Mouse (Mus musculus) forebrain, embryonic 15.5 days (tissue): ENCODE measurements around the gene Abhd17a. TPM values are rescaled to one million over a fixed set of nuclear protein-coding genes. Genes with fewer than 3 reads are reported as not detected.
A peak's percentile ranks its signal among the peaks of the same experiment; 100 is the strongest.

Experiments
- ATAC-seq: fragments of 200-750 bp; cut with Nextera tagmentation; replicated peaks from 2 replicates; pipeline ENCODE4 v1.8.0; 2017; ENCODE audit warnings: mild to moderate bottlenecking, moderate TSS enrichment, moderate library complexity
- H3K27ac ChIP-seq: fragments of 300-500 bp; sonication (generic); replicated peaks from 2 replicates; pipeline ENCODE4 v1.5.1; 2015; ENCODE audit warnings: mild to moderate bottlenecking, inconsistent platforms
- H3K27me3 ChIP-seq: fragments of 300-500 bp; sonication (generic); 2 replicates; pipeline ENCODE4 v1.6.1; 2015; ENCODE audit warnings: inconsistent platforms
- H3K36me3 ChIP-seq: fragments of 300-500 bp; sonication (generic); 2 replicates; pipeline ENCODE4 v1.6.1; 2015; ENCODE audit warnings: mild to moderate bottlenecking, inconsistent platforms
- H3K4me1 ChIP-seq: fragments of 300-500 bp; sonication (generic); 2 replicates; pipeline ENCODE4 v1.6.1; 2015; ENCODE audit warnings: inconsistent platforms
- H3K4me2 ChIP-seq: fragments of 300-500 bp; sonication (generic); replicated peaks from 2 replicates; pipeline ENCODE4 v1.6.1; 2015; ENCODE audit warnings: mild to moderate bottlenecking, inconsistent platforms
- H3K4me3 ChIP-seq: fragments of 300-500 bp; sonication (generic); 2 replicates; pipeline ENCODE4 v1.5.1; 2015; ENCODE audit warnings: mild to moderate bottlenecking, inconsistent platforms
- H3K9ac ChIP-seq: fragments of 300-500 bp; sonication (generic); replicated peaks from 2 replicates; pipeline ENCODE4 v1.6.1; 2015; ENCODE audit warnings: mild to moderate bottlenecking, inconsistent platforms
- H3K9me3 ChIP-seq: fragments of 300-500 bp; sonication (generic); 2 replicates; pipeline ENCODE4 v1.6.1; 2016; ENCODE audit warnings: inconsistent platforms
- WGBS: fragments of 180-500 bp; shearing (Covaris S2); methylation state at CpG from one replicate; pipeline ENCODE4 v1.1.7; 2015; ENCODE audit warnings: mixed read lengths; 5-methylcytosine and 5-hydroxymethylcytosine counted together
- polyA plus RNA-seq: library from polyadenylated mRNA; unstranded; fragments of >200 nt; fragmentation: Nextera tagmentation; extraction: Ambion mirVana; gene quantifications from 2 replicates; pipeline ENCODE4 v1.2.1, GENCODE M21; 2015

Abhd17a gene
- polyA plus RNA-seq, 1 experiment from 2014 or later: 120 TPM

DNA sequence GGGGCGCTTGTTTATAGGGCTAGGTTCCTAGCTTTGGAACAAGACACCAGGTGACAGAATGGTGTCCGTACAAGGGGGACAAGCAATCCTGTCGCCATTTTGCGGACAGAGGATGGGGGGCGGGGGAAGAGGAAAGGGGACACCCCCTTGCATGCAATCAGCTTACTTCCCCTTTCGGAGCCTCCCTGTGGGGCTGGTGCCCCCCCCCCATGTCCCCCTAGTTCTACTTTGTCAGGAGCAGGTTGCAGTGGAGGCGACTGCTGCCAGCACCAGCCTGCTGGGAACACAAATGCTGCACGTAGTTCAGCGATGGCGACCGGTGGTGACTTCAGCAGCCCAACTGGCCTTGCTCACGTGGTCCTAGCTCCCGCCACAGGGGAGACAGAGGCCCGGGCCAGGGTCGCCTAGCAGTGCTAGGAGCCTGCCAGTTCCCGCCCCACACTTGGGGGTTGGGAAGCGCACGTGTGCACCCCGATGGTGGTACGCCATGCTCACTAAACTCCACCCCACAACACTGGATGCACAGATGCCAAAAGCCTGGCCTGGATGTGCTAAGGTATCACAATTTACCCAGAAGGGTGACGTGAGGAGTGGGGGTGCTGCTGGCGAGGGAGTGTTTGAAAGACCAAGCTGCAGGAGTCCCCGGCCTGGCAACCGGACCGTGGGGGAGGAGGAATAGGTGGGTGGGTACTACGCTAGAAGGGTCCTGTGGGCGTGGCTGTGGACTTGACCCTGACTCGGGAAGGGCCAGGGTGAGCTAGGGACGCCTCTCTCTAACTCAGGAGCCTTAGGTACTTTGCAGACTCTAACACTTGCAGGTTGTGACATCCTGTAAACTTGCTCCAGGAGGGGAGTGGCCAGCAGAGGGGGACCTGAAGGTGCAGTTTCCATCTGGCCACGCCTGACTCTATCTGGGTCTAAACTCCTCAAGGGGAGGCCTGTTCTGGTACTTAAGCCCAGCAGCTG, 19.0 kb downstream of the Abhd17a start:
- peaks cover 62% of the 10 kb centered on the region for H3K4me1 ChIP-seq
- no peak for ATAC-seq
- 19% methylated on average over 30 of the region's 30 CpGs for WGBS

DNA sequence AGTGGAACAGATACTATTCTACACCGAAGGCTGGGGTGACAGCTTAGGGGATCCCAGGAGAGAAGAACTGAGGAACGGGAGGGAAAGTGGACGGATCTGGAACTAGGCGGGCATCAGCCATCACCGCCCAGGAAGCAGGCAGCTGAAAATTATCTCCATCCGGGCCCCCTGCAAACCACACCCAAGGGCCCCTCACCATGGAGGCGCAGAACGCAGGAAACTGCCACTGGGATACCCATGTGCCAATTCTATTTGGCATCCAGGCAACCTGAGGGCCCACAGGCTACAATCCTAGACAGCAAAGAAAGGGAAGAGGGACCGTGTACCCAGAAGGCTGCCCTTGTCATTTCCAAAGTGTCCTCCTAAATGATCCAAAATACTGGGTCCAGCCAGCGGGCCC, 19.7 kb downstream of the Abhd17a start:
- peaks cover 56% of the 10 kb centered on the region for H3K4me1 ChIP-seq
- H3K27ac ChIP-seq: no peak overlapping the region
- no peaks in the 10 kb centered on the region for H3K9me3 ChIP-seq
- H3K27me3 ChIP-seq: no peaks in the 10 kb centered on the region
- no peak overlapping the region for H3K4me2 ChIP-seq
- no peak overlapping the region for H3K4me3 ChIP-seq
- H3K9ac ChIP-seq: no peak overlapping the region
- H3K36me3 ChIP-seq: peaks cover 5% of the 10 kb centered on the region; the same call in 1 of the 2 replicates
- no peak for ATAC-seq
- WGBS: 89% methylated on average over 10 of the region's 10 CpGs

More for the DNA sequence above, 19.0 kb downstream of the Abhd17a start:
- Histone ChIP-seq H3K4me3 (peak overlapping the region; percentile 17; the same call in 1 of the 2 replicates), H3K4me2 (peak overlapping the region; percentile 29), H3K27ac (peak overlapping the region; percentile 42), H3K27me3 (no peaks in the 10 kb centered on the region), H3K36me3 (peaks cover 5% of the 10 kb centered on the region; the same call in 1 of the 2 replicates), H3K9ac (peak overlapping the region; percentile 7), H3K9me3 (no peaks in the 10 kb centered on the region)

GRCm38 (mm10) chr10:80569664-80570066, 20.5 kb downstream of the Abhd17a start:
- no peaks in the 10 kb centered on the region for H3K27me3 ChIP-seq
- no peak for ATAC-seq
- H3K4me2 ChIP-seq: no peak overlapping the region
- H3K4me3 ChIP-seq: no peak overlapping the region
- H3K4me1 ChIP-seq: peaks cover 48% of the 10 kb centered on the region
- no peak overlapping the region for H3K9ac ChIP-seq
- no peak overlapping the region for H3K27ac ChIP-seq
- H3K36me3 ChIP-seq: peaks cover 5% of the 10 kb centered on the region; the same call in 1 of the 2 replicates
- 44% methylated on average over 10 of the region's 10 CpGs for WGBS
- no peaks in the 10 kb centered on the region for H3K9me3 ChIP-seq

DNA sequence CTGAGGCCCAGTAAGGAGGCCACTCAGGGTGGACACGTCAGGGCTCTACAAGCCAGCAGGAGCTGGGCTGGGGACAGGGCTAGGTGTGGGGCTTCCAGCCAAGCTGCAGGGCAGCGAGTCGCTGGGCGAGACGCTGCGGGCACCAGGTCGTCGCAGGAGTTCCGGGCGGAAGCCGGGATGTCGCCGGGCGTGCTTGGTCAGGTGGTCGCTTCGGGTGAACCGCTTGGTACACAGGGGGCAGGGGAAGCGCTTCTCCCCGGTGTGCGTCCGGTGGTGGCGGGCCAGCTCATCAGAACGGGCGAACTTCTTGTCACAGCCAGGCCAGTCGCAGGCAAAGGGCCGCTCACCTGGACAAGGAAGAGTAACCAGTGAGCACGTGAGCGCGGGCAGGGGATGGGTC, 21.3 kb downstream of the Abhd17a start:
- H3K27ac ChIP-seq: no peak overlapping the region
- H3K4me1 ChIP-seq: peaks cover 41% of the 10 kb centered on the region
- H3K9me3 ChIP-seq: no peaks in the 10 kb centered on the region
- H3K4me3 ChIP-seq: no peak overlapping the region
- WGBS: 96% methylated on average over 29 of the region's 29 CpGs
- H3K9ac ChIP-seq: no peak overlapping the region
- no peak overlapping the region for H3K4me2 ChIP-seq
- peaks cover 5% of the 10 kb centered on the region; the same call in 1 of the 2 replicates for H3K36me3 ChIP-seq
- no peaks in the 10 kb centered on the region for H3K27me3 ChIP-seq
- ATAC-seq: no peak

DNA sequence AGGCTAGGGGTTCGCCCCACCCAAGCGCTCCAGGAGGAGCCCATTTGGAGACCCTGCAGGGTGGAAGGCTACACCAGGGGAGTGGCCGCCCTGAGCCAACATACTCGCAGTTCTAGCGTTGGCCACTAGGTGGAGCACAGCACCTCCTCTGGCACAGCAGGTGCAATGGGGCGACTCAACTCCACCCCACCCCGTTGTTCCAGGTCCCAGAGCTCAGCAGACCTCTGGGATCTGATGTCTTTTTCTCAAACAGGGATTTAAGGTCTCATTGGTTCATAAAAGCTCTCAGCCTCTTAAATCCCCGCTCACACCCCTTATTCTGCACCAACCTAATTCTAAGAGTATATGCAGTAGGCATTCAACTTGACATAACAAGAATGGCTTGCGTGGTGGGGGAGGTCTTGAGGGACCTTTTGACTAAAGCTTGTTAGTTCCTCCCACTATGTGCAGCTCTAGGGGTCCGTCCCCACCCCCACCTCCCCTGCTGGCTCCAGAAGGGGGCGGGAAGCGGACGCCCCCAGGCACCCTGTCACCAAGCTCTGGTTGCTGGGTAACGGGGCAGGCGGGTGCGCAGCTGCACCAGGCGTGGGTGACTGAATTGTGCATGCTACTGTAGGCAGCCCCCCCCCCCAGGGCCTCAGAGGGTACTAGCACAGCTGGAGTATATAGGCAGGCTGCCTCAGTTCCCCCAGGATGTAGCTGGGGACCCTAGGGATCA, 23.6 kb downstream of the Abhd17a start:
- Histone ChIP-seq H3K27me3 (no peaks in the 10 kb centered on the region), H3K27ac (peak overlapping the region; percentile 85), H3K9ac (peak overlapping the region; percentile 20; the same call in 1 of the 2 replicates), H3K36me3 (peaks cover 5% of the 10 kb centered on the region; the same call in 1 of the 2 replicates), H3K9me3 (no peaks in the 10 kb centered on the region), H3K4me2 (peak overlapping the region; percentile 35), H3K4me3 (peak overlapping the region; percentile 19), H3K4me1 (peaks cover 40% of the 10 kb centered on the region)
- WGBS: 8% methylated on average over 17 of the region's 17 CpGs
- ATAC-seq: peak; percentile 58

- Histone ChIP-seq H3K4me1 (peaks cover 51% of the 10 kb centered on the region), H3K9me3 (no peaks in the 10 kb centered on the region), H3K27ac (peak within 1 kb of the TSS; percentile 94), H3K4me2 (peak within 1 kb of the TSS; percentile 79), H3K9ac (peak within 1 kb of the TSS; percentile 84), H3K27me3 (no peaks in the 10 kb centered on the region), H3K36me3 (no peaks in the 10 kb centered on the region), H3K4me3 (peak within 1 kb of the TSS; percentile 77)
- peak; percentile 83 for ATAC-seq
- WGBS: under 1% methylated on average over 72 of the region's 72 CpGs
Observed at GRCm38 (mm10) chr10:80561116-80561944, 28.8 kb downstream of the Abhd17a start, which contains the start of gene Rexo1. Gene Rexo1, minus strand, starts transcription at chr10:80561560.

- WGBS: 2% methylated on average over 13 of the region's 13 CpGs
Observed at GRCm38 (mm10) chr10:80560621-80561020, 29.5 kb downstream of the Abhd17a start.

DNA sequence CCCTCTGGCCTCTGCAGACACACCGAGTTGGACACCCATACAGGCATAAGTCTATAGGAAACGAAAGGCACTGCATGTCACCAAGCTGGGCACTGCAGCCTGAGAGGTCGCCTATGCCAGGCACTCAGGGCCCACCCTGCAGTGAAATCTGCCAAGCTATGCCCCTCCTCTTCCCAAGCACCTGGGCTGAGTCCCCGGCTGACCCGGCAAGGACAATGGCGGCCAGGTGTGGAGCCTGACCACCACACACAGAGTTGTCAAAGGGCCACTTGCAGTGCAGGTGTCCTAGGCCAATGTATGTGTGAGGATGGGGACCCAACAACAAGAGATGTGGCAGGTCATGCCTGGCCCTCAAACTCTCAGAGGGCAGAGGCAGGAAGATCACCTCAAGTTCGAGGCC, 30.7 kb downstream of the Abhd17a start:
- WGBS: 80% methylated on average over 7 of the region's 7 CpGs
- Histone ChIP-seq H3K4me2 (no peak overlapping the region), H3K27me3 (no peaks in the 10 kb centered on the region), H3K27ac (no peak overlapping the region), H3K4me1 (peaks cover 48% of the 10 kb centered on the region), H3K4me3 (no peak overlapping the region), H3K9me3 (no peaks in the 10 kb centered on the region), H3K9ac (no peak overlapping the region), H3K36me3 (no peaks in the 10 kb centered on the region)
- ATAC-seq: no peak

More at GRCm38 (mm10) chr10:80560621-80561020, 29.5 kb downstream of the Abhd17a start:
- no peak for ATAC-seq
- Histone ChIP-seq H3K9me3 (no peaks in the 10 kb centered on the region), H3K9ac (peak overlapping the region; percentile 84), H3K4me2 (peak overlapping the region; percentile 79), H3K36me3 (no peaks in the 10 kb centered on the region), H3K4me3 (peak overlapping the region; percentile 77), H3K27me3 (no peaks in the 10 kb centered on the region), H3K27ac (0 out of 2 replicates have a peak overlapping the region, but pooled peaks have one; percentile 94), H3K4me1 (peaks cover 48% of the 10 kb centered on the region)

GRCm38 (mm10) chr10:80557346-80557965, 32.7 kb downstream of the Abhd17a start:
- H3K9ac ChIP-seq: no peak overlapping the region
- 26% methylated on average over 5 of the region's 5 CpGs for WGBS
- no peak overlapping the region for H3K4me2 ChIP-seq

DNA sequence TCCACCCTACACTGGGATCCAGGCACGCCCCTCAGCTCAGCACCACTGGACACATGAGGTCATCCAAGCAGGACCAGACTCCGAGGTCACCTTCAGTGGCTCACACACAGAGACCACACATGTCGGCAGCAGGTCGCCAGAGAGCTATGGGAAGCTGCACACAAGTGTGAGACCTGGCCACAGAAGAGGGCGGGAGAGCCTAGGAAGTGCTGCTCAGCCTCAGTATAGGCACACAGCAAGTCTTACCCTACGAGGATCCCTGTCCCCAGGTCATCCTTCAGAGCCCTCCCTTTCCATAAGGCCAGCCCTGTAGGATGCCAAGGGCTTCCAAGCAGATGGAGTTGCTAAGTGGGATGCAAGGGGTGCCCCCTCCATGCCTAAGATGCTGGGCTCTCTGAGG, 36.1 kb downstream of the Abhd17a start:
- H3K27ac ChIP-seq: no peak overlapping the region
- H3K36me3 ChIP-seq: peaks cover 14% of the 10 kb centered on the region
- H3K4me3 ChIP-seq: no peak overlapping the region
- H3K27me3 ChIP-seq: no peaks in the 10 kb centered on the region
- no peaks in the 10 kb centered on the region for H3K9me3 ChIP-seq
- H3K4me1 ChIP-seq: peaks cover 17% of the 10 kb centered on the region
- H3K4me2 ChIP-seq: no peak overlapping the region
- 93% methylated on average over 6 of the region's 6 CpGs for WGBS
- no peak overlapping the region for H3K9ac ChIP-seq
- ATAC-seq: no peak

More at GRCm38 (mm10) chr10:80557346-80557965, 32.7 kb downstream of the Abhd17a start:
- Histone ChIP-seq H3K27ac (no peak overlapping the region), H3K4me1 (peaks cover 42% of the 10 kb centered on the region), H3K4me3 (no peak overlapping the region), H3K36me3 (no peaks in the 10 kb centered on the region), H3K27me3 (no peaks in the 10 kb centered on the region), H3K9me3 (no peaks in the 10 kb centered on the region)
- no peak for ATAC-seq

GRCm38 (mm10) chr10:80553575-80553974, 36.6 kb downstream of the Abhd17a start:
- no peak overlapping the region for H3K9ac ChIP-seq
- peaks cover 15% of the 10 kb centered on the region for H3K4me1 ChIP-seq
- H3K4me2 ChIP-seq: no peak overlapping the region
- H3K27ac ChIP-seq: no peak overlapping the region
- no peaks in the 10 kb centered on the region for H3K9me3 ChIP-seq
- H3K4me3 ChIP-seq: no peak overlapping the region
- H3K36me3 ChIP-seq: peaks cover 14% of the 10 kb centered on the region
- WGBS: 94% methylated on average over 8 of the region's 8 CpGs
- ATAC-seq: no peak
- no peaks in the 10 kb centered on the region for H3K27me3 ChIP-seq
